Mouse (Mus musculus): Measurements from ENCODE around the gene Xpot. TPM values are rescaled to one million over a fixed set of nuclear protein-coding genes. Genes with fewer than 3 reads are reported as not detected.

Xpot gene
- total and polyA plus RNA-seq, 2 experiments from 2014 or later, result 14.8 to 41.1 TPM

- ATAC-seq (ENCODE audit: insufficient read depth, low read depth) (no peak), DNase-seq (ENCODE audit: low spot score) (no peak)
- WGBS, result 77% methylated on average over 4 of the region's 4 CpGs
- no peaks in the 10 kb centered on the region for H3K27me3 ChIP-seq (ENCODE audit: control insufficient read depth, insufficient read depth, low read length)
- no peaks in the 10 kb centered on the region for H3K4me1 ChIP-seq (ENCODE audit: control insufficient read depth, insufficient read depth)
- no peak overlapping the region for H3K27ac ChIP-seq (ENCODE audit: low read depth)
- H3K36me3 ChIP-seq (replicated peaks; ENCODE audit: control insufficient read depth, insufficient read depth, low read length), result no peaks in the 10 kb centered on the region
- no peaks in the 10 kb centered on the region for H3K9me3 ChIP-seq (replicated peaks; ENCODE audit: control insufficient read depth, low read length)
- H3K4me3 ChIP-seq (ENCODE audit: low read depth, low read length), result no peak overlapping the region
- no peak overlapping the region for H3K9ac ChIP-seq (replicated peaks; ENCODE audit: low read depth, low read length)
- TF ChIP-seq EP300 (IDR thresholded peaks at IDR 0.05; ENCODE audit: low read depth), result no peak
- no peak for TF ChIP-seq CTCF (IDR thresholded peaks at IDR 0.05; ENCODE audit: low read depth)
- no peak overlapping the region for H3K4me2 ChIP-seq (ENCODE audit: low read depth, low read length)
Observed at GRCm38 (mm10) chr10:121655907-121656306, 29.8 kb upstream of the Xpot start.

GRCm38 (mm10) chr10:121653079-121653478 lies 26.9 kb upstream of the Xpot start:
- no peaks in the 10 kb centered on the region for H3K27me3 ChIP-seq (ENCODE audit: control insufficient read depth, insufficient read depth, low read length)

DNA sequence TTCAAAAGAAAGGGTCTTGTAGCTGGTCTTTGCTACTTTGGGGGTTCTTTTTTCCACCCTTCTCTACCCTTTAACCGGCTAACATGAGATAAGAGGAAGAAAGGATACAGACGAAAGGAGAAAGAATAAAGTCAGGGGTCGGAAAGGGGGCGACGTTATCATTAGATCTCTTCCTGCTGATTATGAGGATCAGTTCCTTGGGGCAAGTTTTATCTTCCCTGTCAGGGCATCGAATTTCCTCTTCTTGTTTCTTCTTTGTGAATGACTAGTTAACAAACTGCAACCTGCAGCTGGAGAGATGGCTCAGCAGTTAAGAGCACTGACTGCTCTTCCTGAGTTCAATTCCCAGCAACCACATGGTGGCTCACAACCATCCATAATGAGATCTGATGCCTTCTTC lies 20.2 kb upstream of the Xpot start:
- 42% methylated on average over 6 of the region's 6 CpGs for WGBS
- Histone ChIP-seq H3K36me3 (replicated peaks; ENCODE audit: control insufficient read depth, insufficient read depth, low read length) (no peaks in the 10 kb centered on the region), H3K4me3 (ENCODE audit: low read depth, low read length) (no peak overlapping the region), H3K27me3 (ENCODE audit: control insufficient read depth, insufficient read depth, low read length) (peaks cover 26% of the 10 kb centered on the region), H3K4me1 (ENCODE audit: control insufficient read depth, insufficient read depth) (0 out of 2 replicates have a peak, but pooled peaks cover 6% of the 10 kb centered on the region), H3K9ac (replicated peaks; ENCODE audit: low read depth, low read length) (no peak overlapping the region), H3K9me3 (replicated peaks; ENCODE audit: control insufficient read depth, low read length) (no peaks in the 10 kb centered on the region), H3K27ac (ENCODE audit: low read depth) (no peak overlapping the region), H3K4me2 (ENCODE audit: low read depth, low read length) (no peak overlapping the region)
- TF ChIP-seq EP300 (IDR thresholded peaks at IDR 0.05; ENCODE audit: low read depth) (no peak), CTCF (IDR thresholded peaks at IDR 0.05; ENCODE audit: low read depth) (no peak)
- DNase-seq (ENCODE audit: low spot score) (no peak), ATAC-seq (ENCODE audit: insufficient read depth, low read depth) (no peak)

More at GRCm38 (mm10) chr10:121653079-121653478, 26.9 kb upstream of the Xpot start:
- H3K9me3 ChIP-seq (replicated peaks; ENCODE audit: control insufficient read depth, low read length), result no peaks in the 10 kb centered on the region
- WGBS, result 79% methylated on average over 1 of the region's 1 CpGs
- DNase-seq (ENCODE audit: low spot score) (no peak), ATAC-seq (ENCODE audit: insufficient read depth, low read depth) (no peak)
- TF ChIP-seq CTCF (IDR thresholded peaks at IDR 0.05; ENCODE audit: low read depth), result no peak
- no peak for TF ChIP-seq EP300 (IDR thresholded peaks at IDR 0.05; ENCODE audit: low read depth)
- no peak overlapping the region for H3K9ac ChIP-seq (replicated peaks; ENCODE audit: low read depth, low read length)
- H3K36me3 ChIP-seq (replicated peaks; ENCODE audit: control insufficient read depth, insufficient read depth, low read length), result no peaks in the 10 kb centered on the region
- H3K4me3 ChIP-seq (ENCODE audit: low read depth, low read length), result no peak overlapping the region
- no peaks in the 10 kb centered on the region for H3K4me1 ChIP-seq (ENCODE audit: control insufficient read depth, insufficient read depth)
- no peak overlapping the region for H3K4me2 ChIP-seq (ENCODE audit: low read depth, low read length)
- H3K27ac ChIP-seq (ENCODE audit: low read depth), result no peak overlapping the region

- H3K4me2 ChIP-seq (ENCODE audit: low read depth, low read length), result peak overlapping the region; percentile 87
- H3K27ac ChIP-seq (ENCODE audit: low read depth), result no peak overlapping the region
- ATAC-seq (ENCODE audit: insufficient read depth, low read depth), result no peak
- no peak overlapping the region; the same call in 1 of the 2 replicates for H3K9ac ChIP-seq (replicated peaks; ENCODE audit: low read depth, low read length)
- no peak for DNase-seq (ENCODE audit: low spot score)
- H3K4me3 ChIP-seq (ENCODE audit: low read depth, low read length), result peak overlapping the region; percentile 55
- H3K4me1 ChIP-seq (ENCODE audit: control insufficient read depth, insufficient read depth), result 0 out of 2 replicates have a peak, but pooled peaks cover 6% of the 10 kb centered on the region
- 8% methylated on average over 28 of the region's 28 CpGs for WGBS
- TF ChIP-seq CTCF (IDR thresholded peaks at IDR 0.05; ENCODE audit: low read depth) (no peak), EP300 (IDR thresholded peaks at IDR 0.05; ENCODE audit: low read depth) (no peak)
- H3K27me3 ChIP-seq (ENCODE audit: control insufficient read depth, insufficient read depth, low read length), result peaks cover 32% of the 10 kb centered on the region
- no peaks in the 10 kb centered on the region for H3K9me3 ChIP-seq (replicated peaks; ENCODE audit: control insufficient read depth, low read length)
- H3K36me3 ChIP-seq (replicated peaks; ENCODE audit: control insufficient read depth, insufficient read depth, low read length), result no peaks in the 10 kb centered on the region
Observed at GRCm38 (mm10) chr10:121642054-121642947, 16.2 kb upstream of the Xpot start.

DNA sequence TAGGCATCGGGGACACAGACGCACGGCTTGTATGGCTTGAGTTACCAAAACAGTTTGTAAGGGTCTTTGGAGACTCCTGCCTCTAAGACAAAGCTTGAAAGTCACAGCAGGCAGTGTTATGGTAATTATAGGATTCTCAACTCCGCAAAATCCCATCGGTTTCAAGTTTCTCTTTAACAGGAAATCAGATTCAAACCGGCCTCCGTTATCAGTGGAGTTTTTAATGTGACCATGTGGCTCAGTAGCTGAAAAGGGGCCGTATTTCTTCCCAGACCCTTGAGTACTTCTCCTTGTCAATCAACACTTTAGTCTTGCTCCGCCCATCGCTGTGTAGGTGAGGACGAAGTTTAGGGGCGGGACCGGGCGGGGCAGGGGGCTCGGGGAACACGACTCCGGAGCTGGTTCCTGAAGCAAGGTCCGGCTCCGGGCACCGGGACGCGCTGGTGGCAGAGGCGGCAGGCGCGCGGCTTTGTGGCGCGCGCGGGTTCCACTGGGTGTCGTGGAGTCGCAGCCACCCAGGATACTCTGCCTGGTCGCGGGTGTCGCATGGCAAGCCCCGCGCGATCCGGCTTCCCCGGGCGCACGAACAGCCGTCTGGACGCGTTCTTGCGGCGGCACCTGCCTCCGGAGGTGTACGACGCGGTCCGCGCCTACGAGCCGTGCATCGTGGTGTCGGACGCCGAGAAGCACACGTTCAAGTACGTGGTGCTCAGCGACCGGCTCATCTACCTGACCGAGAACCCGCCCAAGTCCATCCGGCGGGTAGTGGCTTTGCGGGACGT lies 15.3 kb upstream of the Xpot start, which contains the start of gene D930020B18Rik:
Gene D930020B18Rik (plus strand): TSS at position 317 of the 782 bp plus-strand sequence.
- TF ChIP-seq EP300 (IDR thresholded peaks at IDR 0.05; ENCODE audit: low read depth), result no peak
- TF ChIP-seq CTCF (IDR thresholded peaks at IDR 0.05; ENCODE audit: low read depth), result no peak
- Histone ChIP-seq H3K9ac (replicated peaks; ENCODE audit: low read depth, low read length) (no peak within 1 kb of the TSS; the same call in 1 of the 2 replicates), H3K36me3 (replicated peaks; ENCODE audit: control insufficient read depth, insufficient read depth, low read length) (no peaks in the 10 kb centered on the region), H3K4me2 (ENCODE audit: low read depth, low read length) (peak within 1 kb of the TSS; percentile 87), H3K27me3 (ENCODE audit: control insufficient read depth, insufficient read depth, low read length) (peaks cover 32% of the 10 kb centered on the region), H3K27ac (ENCODE audit: low read depth) (no peak within 1 kb of the TSS), H3K4me1 (ENCODE audit: control insufficient read depth, insufficient read depth) (0 out of 2 replicates have a peak, but pooled peaks cover 6% of the 10 kb centered on the region), H3K4me3 (ENCODE audit: low read depth, low read length) (peak within 1 kb of the TSS; percentile 55), H3K9me3 (replicated peaks; ENCODE audit: control insufficient read depth, low read length) (no peaks in the 10 kb centered on the region)
- peak; percentile 19 for DNase-seq (ENCODE audit: low spot score)
- WGBS, result 2% methylated on average over 66 of the region's 69 CpGs
- no peak for ATAC-seq (ENCODE audit: insufficient read depth, low read depth)
